Mouse (Mus musculus) liver, postnatal 0 days (tissue): ENCODE data around the gene Tbxa2r. TPM values are rescaled to one million over a fixed set of nuclear protein-coding genes. Genes with fewer than 3 reads are reported as not detected.

Experiments used
- ATAC-seq: fragments of 200-750 bp; cut with Nextera tagmentation; 2 replicates; pipeline ENCODE4 v1.8.0; 2017; ENCODE audit warnings: mild to moderate bottlenecking, moderate library complexity
- DNase-seq: peaks from one replicate; pipeline ENCODE4 v3.0.0-alpha.2; 2016
- H3K27ac ChIP-seq: fragments of 300-500 bp; sonication (generic); 2 replicates; pipeline ENCODE4 v1.5.1; 2014; ENCODE audit warnings: antibody characterized with exemption, moderate library complexity, mild to moderate bottlenecking, low read depth
- H3K27me3 ChIP-seq: fragments of 300-500 bp; sonication (generic); 2 replicates; pipeline ENCODE4 v1.6.1; 2014; ENCODE audit warnings: low read length, control low read depth, mixed read lengths; ENCODE audit not compliant: insufficient read depth
- H3K36me3 ChIP-seq: fragments of 300-500 bp; sonication (generic); replicated peaks from 2 replicates; pipeline ENCODE4 v1.6.1; 2014; ENCODE audit warnings: mild to moderate bottlenecking, control low read depth, low read length, moderate library complexity, mixed read lengths; ENCODE audit not compliant: insufficient read depth
- H3K4me1 ChIP-seq: fragments of 300-500 bp; sonication (generic); 2 replicates; pipeline ENCODE4 v1.6.1; 2014; ENCODE audit warnings: antibody characterized with exemption, mild to moderate bottlenecking, control low read depth; ENCODE audit not compliant: insufficient read depth
- H3K4me2 ChIP-seq: fragments of 300-500 bp; sonication (generic); 2 replicates; pipeline ENCODE4 v1.6.1; 2014; ENCODE audit warnings: low read depth, mild to moderate bottlenecking, low read length, moderate library complexity, mixed read lengths
- H3K4me3 ChIP-seq: fragments of 300-500 bp; sonication (generic); 2 replicates; pipeline ENCODE4 v1.5.1; 2014; ENCODE audit warnings: low read depth, low read length
- H3K9ac ChIP-seq: fragments of 300-500 bp; sonication (generic); replicated peaks from 2 replicates; pipeline ENCODE4 v1.6.1; 2014; ENCODE audit warnings: mild to moderate bottlenecking, moderate library complexity
- H3K9me3 ChIP-seq: fragments of 300-500 bp; sonication (generic); 2 replicates; pipeline ENCODE4 v1.6.1; 2016; ENCODE audit warnings: mild to moderate bottlenecking, control low read depth, low read length, mixed read lengths
- CTCF ChIP-seq: sonication (generic); IDR thresholded peaks from 2 replicates; pipeline ENCODE4 v1.5.1; 2016; ENCODE audit warnings: antibody characterized with exemption, low read depth
- EP300 ChIP-seq: IDR thresholded peaks from 2 replicates; pipeline ENCODE4 v1.6.1; 2016; ENCODE audit warnings: antibody characterized with exemption, low read depth, mild to moderate bottlenecking
- WGBS: fragments of 180-500 bp; shearing (Covaris S2); extraction: QIAGEN DNeasy Blood & Tissue Kit; methylation state at CpG from one replicate; pipeline ENCODE4 v1.1.7; 2014; ENCODE audit not compliant: insufficient replicate concordance; 5-methylcytosine and 5-hydroxymethylcytosine counted together
- polyA plus RNA-seq: library from polyadenylated mRNA; unstranded; fragments of >200 nt; fragmentation: Nextera tagmentation; extraction: Ambion mirVana; gene quantifications from 2 replicates; pipeline ENCODE4 v1.2.1, GENCODE M21; 2015

Gene Tbxa2r
- polyA plus RNA-seq, 1 experiment from 2014 or later: 5.4 TPM

- peaks cover 33% of the 10 kb centered on the region for H3K36me3 ChIP-seq
- H3K4me2 ChIP-seq: peak overlapping the region; percentile 81
- ATAC-seq: no peak
- no peaks in the 10 kb centered on the region for H3K9me3 ChIP-seq
- WGBS: 19% methylated on average over 1 of the region's 1 CpGs
- TF ChIP-seq CTCF: no peak
- TF ChIP-seq EP300: no peak
- peaks cover 54% of the 10 kb centered on the region for H3K4me1 ChIP-seq
- H3K9ac ChIP-seq: peak overlapping the region; percentile 79
- peak; percentile 35 for DNase-seq
- H3K27me3 ChIP-seq: no peaks in the 10 kb centered on the region
- peak overlapping the region; percentile 69 for H3K4me3 ChIP-seq
- H3K27ac ChIP-seq: peak overlapping the region; percentile 77
Measured at GRCm38 (mm10) chr10:81358841-81359240, 30.3 kb downstream of the Tbxa2r start.

- H3K4me2 ChIP-seq: 0 out of 2 replicates have a peak overlapping the region, but pooled peaks have one; percentile 14
- ATAC-seq (no peak), DNase-seq (peak; percentile 27)
- H3K4me1 ChIP-seq: peaks cover 70% of the 10 kb centered on the region
- H3K9me3 ChIP-seq: no peaks in the 10 kb centered on the region
- H3K36me3 ChIP-seq: peaks cover 37% of the 10 kb centered on the region
- TF ChIP-seq CTCF: no peak
- no peak for TF ChIP-seq EP300
- H3K4me3 ChIP-seq: no peak overlapping the region
- peak overlapping the region; percentile 0; the same call in 1 of the 2 replicates for H3K27ac ChIP-seq
- H3K9ac ChIP-seq: 0 out of 2 replicates have a peak overlapping the region, but pooled peaks have one; percentile 45
- H3K27me3 ChIP-seq: no peaks in the 10 kb centered on the region
- 76% methylated on average over 8 of the region's 8 CpGs for WGBS
Measured at GRCm38 (mm10) chr10:81360721-81361120, 32.2 kb downstream of the Tbxa2r start.

GRCm38 (mm10) chr10:81362336-81362949, 33.9 kb downstream of the Tbxa2r start:
- TF ChIP-seq CTCF (no peak), EP300 (no peak)
- peak overlapping the region; percentile 62 for H3K9ac ChIP-seq
- peaks cover 50% of the 10 kb centered on the region for H3K36me3 ChIP-seq
- DNase-seq (peak; percentile 80), ATAC-seq (peak; percentile 82)
- peak overlapping the region; percentile 44 for H3K4me2 ChIP-seq
- H3K4me1 ChIP-seq: peaks cover 66% of the 10 kb centered on the region
- no peaks in the 10 kb centered on the region for H3K9me3 ChIP-seq
- no peaks in the 10 kb centered on the region for H3K27me3 ChIP-seq
- WGBS: 49% methylated on average over 12 of the region's 12 CpGs
- no peak overlapping the region for H3K4me3 ChIP-seq
- H3K27ac ChIP-seq: peak overlapping the region; percentile 78

- H3K4me2 ChIP-seq: peak overlapping the region; percentile 34; the same call in 1 of the 2 replicates
- H3K9me3 ChIP-seq: no peaks in the 10 kb centered on the region
- peaks cover 63% of the 10 kb centered on the region for H3K36me3 ChIP-seq
- ATAC-seq (no peak), DNase-seq (peak; percentile 59)
- H3K27ac ChIP-seq: peak overlapping the region; percentile 78
- H3K4me3 ChIP-seq: no peak overlapping the region
- TF ChIP-seq EP300 (no peak), CTCF (no peak)
- H3K4me1 ChIP-seq: peaks cover 60% of the 10 kb centered on the region
- WGBS: 68% methylated on average over 54 of the region's 54 CpGs
- H3K27me3 ChIP-seq: no peaks in the 10 kb centered on the region
- 0 out of 2 replicates have a peak overlapping the region, but pooled peaks have one; percentile 26 for H3K9ac ChIP-seq
Measured at GRCm38 (mm10) chr10:81363436-81364346, 35.2 kb downstream of the Tbxa2r start.

GRCm38 (mm10) chr10:81364666-81365065, 36.1 kb downstream of the Tbxa2r start:
- WGBS: 59% methylated on average over 28 of the region's 28 CpGs
- no peak overlapping the region for H3K4me3 ChIP-seq
- TF ChIP-seq CTCF: no peak
- no peak for TF ChIP-seq EP300
- H3K9me3 ChIP-seq: no peaks in the 10 kb centered on the region
- H3K9ac ChIP-seq: no peak overlapping the region
- 0 out of 2 replicates have a peak overlapping the region, but pooled peaks have one; percentile 34 for H3K4me2 ChIP-seq
- H3K27me3 ChIP-seq: no peaks in the 10 kb centered on the region
- ATAC-seq (no peak), DNase-seq (peak; percentile 45)
- peaks cover 73% of the 10 kb centered on the region for H3K36me3 ChIP-seq
- no peak overlapping the region for H3K27ac ChIP-seq
- H3K4me1 ChIP-seq: peaks cover 50% of the 10 kb centered on the region

GRCm38 (mm10) chr10:81365073-81365472, 36.5 kb downstream of the Tbxa2r start:
- peaks cover 50% of the 10 kb centered on the region for H3K4me1 ChIP-seq
- H3K9ac ChIP-seq: no peak overlapping the region
- no peaks in the 10 kb centered on the region for H3K9me3 ChIP-seq
- H3K4me2 ChIP-seq: no peak overlapping the region
- DNase-seq (peak; percentile 42), ATAC-seq (no peak)
- no peak overlapping the region for H3K4me3 ChIP-seq
- TF ChIP-seq CTCF (no peak), EP300 (no peak)
- 0 out of 2 replicates have a peak overlapping the region, but pooled peaks have one; percentile 50 for H3K27ac ChIP-seq
- 49% methylated on average over 4 of the region's 4 CpGs for WGBS
- peaks cover 76% of the 10 kb centered on the region for H3K36me3 ChIP-seq
- H3K27me3 ChIP-seq: no peaks in the 10 kb centered on the region
